Mouse (Mus musculus) heart, adult 18-20 months (tissue): ENCODE results near the gene Capn1. TPM values are rescaled to one million over a fixed set of nuclear protein-coding genes. Genes with fewer than 3 reads are reported as not detected.

Source experiments
- DNase-seq, 2 experiments: peaks; one replicate each; pipeline ENCODE4 v3.0.0; 2021 to 2022; ENCODE audit warnings: mixed read lengths in 1 of 2
- total RNA-seq, 2 experiments: library from RNA; stranded (reverse); gene quantifications; 2 replicates each; pipeline ENCODE4 v1.2.3; 2021

The Capn1 gene
- total RNA-seq, 2 experiments from 2014 or later = 32.0 to 40.4 TPM

- no peak for DNase-seq
These were observed 25.7 kb downstream of the Capn1 start for GRCm38 (mm10) chr19:5990033-5990432.

DNA sequence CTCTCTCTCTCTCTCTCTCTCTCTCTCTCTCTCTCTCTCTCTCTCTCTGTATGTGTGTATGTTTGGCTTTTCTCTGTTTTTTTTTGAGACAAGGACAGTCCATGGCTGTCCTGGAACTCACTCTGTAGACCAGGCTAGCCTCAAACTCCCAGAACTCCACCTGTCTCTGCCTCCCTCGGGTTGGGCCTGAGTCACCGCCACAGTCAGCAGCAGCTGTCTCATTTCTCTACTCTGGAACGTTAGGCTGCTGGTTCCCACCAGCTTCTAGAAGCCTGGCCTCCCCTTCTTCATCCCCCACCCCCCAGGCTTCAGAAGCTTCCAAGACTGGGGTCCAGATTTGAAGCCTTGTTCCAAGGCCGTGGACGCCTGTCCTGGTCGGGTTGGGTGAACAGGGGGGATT, 26.1 kb downstream of the Capn1 start:
- DNase-seq = no peak

DNA sequence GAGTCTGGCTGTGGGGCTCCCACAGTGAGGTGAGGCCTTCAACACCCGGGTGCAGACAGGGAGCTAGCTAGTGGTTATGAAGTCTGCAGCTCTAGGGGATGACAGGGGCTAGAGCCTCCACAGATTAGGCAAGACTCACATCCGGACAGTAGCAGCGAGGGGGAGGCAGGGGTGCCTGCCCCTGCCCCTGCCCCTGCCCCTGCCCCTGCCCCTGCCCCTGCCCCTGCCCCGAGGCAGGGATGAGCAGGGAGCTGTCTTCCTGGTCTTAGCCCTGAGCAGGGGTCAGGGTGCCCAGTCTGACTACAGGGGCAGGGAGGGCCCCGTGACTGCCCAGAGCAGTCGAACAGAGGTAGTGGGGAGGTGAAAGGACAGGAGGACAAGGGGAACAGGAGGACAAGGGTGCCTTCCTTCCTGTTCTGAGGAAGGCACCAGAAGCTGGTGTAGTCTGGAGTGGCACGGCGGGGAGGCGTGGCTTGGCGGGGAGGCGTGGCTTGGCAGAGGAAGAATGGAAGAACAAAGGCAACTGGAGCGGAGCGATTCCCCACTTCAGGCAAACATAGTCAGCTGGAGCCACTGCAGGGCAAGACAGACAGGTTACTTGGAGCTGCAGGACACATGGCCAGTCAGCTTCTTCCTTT, 26.8 kb downstream of the Capn1 start:
- peak; percentile 52 to 55 for DNase-seq

GRCm38 (mm10) chr19:5988027-5988814, 27.5 kb downstream of the Capn1 start:
- DNase-seq = no peak

- DNase-seq = no peak
These were observed 29.7 kb downstream of the Capn1 start, which contains the start of gene Slc22a20 for GRCm38 (mm10) chr19:5986043-5986442. Gene Slc22a20, minus strand, starts transcription at chr19:5986143.

DNA sequence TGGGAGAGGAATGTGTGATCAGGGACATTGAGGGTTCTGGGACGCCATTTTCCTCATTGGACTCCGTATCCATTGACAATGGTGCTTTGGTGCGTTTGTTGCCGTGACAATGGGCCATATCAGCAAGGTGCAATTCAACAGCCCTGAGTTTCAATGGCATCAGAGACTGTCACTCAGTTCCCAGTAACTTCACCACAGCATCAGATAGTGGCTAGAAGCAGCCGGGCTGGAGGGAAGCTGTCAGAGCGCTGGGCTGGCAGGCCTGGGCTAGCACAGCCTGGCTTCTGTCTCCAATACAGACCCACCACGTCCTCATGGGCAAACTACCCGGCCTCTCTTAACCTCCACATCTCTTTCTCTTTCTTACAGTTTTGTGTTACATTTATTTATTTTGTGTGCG, 35.2 kb downstream of the Capn1 start:
- DNase-seq = no peak

- DNase-seq = peak; percentile 34 to 47
These were observed 38.0 kb downstream of the Capn1 start for GRCm38 (mm10) chr19:5977717-5978116.

DNA sequence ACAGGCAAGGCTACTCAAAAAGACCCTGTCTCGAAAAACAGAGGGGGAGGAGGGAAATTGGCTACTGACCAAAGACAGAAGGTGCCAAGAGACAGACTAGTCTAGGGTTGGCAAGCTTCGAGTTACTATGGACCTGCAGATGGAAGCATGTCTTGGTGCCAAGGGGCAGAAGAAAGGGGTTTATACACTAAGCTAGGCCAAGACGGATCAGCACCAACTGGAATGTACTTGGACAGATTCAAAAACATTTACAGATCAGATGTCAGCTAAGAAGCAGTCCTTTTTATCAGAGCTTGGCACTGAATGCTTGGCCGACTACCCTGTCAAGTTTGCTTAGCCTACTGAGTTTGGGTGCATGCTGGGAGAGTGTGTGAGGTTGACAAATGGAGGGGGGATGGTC, 40.0 kb downstream of the Capn1 start:
- no peak for DNase-seq

GRCm38 (mm10) chr19:5975112-5975511, 40.6 kb downstream of the Capn1 start:
- DNase-seq = no peak

- DNase-seq = no peak
These were observed 48.0 kb downstream of the Capn1 start for GRCm38 (mm10) chr19:5967664-5968063.

DNA sequence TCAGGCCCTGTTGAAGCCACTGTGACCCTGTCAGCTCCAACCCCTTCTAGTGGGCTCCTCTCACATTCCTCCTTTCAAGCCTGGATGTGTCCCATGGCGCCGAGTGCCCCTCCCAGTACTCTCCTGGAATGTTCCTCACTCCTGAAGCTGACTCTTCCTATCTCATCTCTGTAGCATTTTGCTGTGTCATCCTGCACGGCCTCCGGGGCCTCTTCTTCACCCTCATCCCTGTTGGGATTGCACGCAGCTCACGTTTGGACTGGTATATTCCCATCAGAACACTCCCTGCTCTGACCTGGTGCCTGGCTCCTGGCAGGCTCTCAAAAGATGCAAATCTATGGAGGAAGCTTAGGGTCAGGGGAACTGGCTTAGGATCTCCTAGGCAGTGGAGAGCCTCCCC, 48.9 kb downstream of the Capn1 start:
- no peak for DNase-seq

DNA sequence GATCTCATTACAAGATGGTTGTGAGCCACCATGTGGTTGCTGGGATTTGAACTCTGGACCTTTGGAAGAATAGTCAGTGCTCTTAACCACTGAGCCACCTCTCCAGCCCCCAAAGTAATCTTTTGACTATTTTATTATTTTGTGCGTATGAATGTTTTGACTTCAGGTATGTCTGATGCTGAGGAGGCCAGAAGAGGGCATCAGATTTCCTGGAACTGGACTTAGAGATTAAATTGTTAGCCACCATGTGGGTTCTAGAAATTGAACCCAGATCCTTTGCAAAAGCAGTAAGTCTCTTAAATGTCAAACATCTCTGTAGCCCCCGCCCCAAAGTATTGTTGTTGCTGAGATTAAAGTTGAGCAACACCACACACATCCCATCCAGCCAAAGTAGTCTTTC, 49.8 kb downstream of the Capn1 start:
- DNase-seq = no peak

DNA sequence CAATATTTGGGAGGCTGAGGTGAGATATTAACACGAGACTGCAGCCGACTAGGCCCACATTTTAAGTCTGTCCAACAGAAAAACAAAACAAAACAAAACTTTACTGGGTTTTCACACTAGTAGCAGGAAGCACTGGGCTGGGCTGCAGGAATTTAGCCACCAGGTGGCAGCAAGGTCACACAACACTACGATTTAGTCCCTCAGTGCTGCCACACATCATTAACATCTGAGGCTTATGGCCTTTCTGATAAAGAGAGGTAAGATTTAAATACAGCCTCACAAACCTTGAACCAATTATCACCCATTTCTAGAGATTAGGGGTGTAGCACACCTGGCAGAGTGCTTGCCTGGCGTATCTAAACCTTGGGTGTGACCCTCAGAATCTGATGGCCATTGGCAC, 50.4 kb downstream of the Capn1 start:
- DNase-seq = peak; percentile 75 to 86

DNA sequence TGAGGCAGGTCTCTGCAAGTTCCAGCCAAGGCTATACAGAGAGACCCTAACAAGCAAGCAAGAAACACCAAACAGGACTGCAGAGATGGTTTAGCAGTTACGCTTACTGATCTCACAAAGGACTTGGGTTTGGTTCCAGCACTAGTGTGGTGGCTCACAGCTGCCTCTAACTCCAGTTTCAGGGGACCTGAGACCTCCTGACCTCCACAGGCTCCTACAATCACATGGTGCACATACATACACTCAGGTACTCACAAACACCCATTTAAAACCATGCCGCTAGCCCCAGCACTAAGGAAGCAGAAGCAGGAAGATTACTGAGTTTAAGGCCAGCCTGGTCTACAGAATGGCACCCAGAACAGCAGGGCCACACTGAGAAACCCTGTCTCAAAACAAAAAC, 50.9 kb downstream of the Capn1 start:
- DNase-seq = no peak

- peak; percentile 91 to 93 for DNase-seq
These were observed 51.7 kb downstream of the Capn1 start, which contains the start of gene Pola2 for GRCm38 (mm10) chr19:5963883-5964562. Gene Pola2, minus strand, starts transcription at chr19:5964202.

DNA sequence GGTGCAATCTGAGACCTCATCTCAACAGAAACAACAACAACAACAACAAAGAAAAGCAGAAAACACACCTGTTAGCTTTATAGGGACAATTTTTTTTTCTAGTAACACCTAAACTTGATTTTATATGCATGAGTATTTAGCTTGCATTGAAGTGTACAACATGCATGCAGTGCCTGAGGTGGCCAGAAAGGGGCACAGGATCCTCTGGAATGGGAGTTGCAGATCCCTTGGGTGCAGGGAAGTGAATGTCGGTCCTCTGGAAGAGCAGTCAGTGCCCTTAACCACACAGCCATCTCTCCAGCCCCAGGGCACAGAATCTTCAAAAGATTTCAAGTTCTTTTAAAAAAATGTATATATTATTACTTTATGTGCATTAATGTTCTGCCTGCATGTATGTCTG, 53.0 kb downstream of the Capn1 start:
- DNase-seq = no peak

- no peak for DNase-seq
These were observed 58.3 kb downstream of the Capn1 start for GRCm38 (mm10) chr19:5957371-5957770.

DNA sequence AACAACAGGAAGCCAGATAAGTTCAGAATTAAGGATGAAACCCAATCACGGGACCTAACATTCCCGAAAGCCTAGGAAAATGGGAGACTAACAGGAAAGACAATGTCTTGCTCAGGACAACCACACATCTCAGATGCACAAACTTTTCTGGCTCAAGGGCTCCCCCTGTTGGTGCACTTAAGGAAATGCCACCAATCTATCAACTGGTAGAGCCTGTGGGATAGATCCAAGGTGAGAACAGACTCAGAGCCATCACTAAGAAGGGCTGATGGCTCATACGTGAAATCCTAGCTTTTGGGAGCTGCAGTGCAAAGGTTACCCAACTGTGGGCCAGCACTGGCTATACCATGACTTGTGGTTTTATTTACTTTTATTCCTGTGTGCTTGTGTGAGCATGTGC, 59.0 kb downstream of the Capn1 start:
- peak; percentile 90 to 95 for DNase-seq

GRCm38 (mm10) chr19:5955704-5956670, 59.7 kb downstream of the Capn1 start:
- DNase-seq = peak; percentile 75 to 85

DNA sequence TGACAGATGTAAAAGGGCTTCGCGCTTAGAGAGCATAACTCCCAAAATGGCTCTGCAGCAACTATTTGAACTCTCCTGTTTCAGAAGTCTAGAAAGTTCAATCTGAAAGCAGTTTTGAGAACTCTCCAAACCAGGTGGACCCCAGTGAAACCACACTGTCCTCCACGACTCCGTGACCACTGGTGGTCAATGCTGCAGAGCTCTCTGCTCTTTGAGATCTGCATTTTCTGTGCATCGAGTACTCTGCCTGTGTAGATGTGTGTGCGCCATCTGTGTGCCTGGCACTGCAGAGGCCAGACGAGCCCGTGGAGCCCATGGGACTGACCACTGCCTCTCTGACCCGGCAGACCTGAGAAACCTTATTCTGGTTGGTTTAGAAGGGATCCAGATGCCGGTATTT, 60.8 kb downstream of the Capn1 start:
- DNase-seq = no peak

- DNase-seq = no peak
These were observed 61.5 kb downstream of the Capn1 start for GRCm38 (mm10) chr19:5954031-5954710.
